Comparison of ENCODE assay signal across 8 mouse cellular contexts in genomic region chr5:114127374-114128349, GRCm38 (mm10). TPM values are rescaled to one million over a fixed set of nuclear protein-coding genes. Genes with fewer than 3 reads are reported as not detected.
A peak's percentile ranks its signal among the peaks of the same experiment; 100 is the strongest.
DNase-seq lines count a peak whose midpoint lies in the region; ATAC-seq lines count a peak whose summit lies in the region.

Gene Alkbh2, minus strand, starts transcription at chr5:114128218.

- H3K9me3 ChIP-seq in hindbrain, embryonic 11.5 days (ENCODE audit: control insufficient read depth, low read length): no peaks in the 10 kb centered on the region

- H3K9ac ChIP-seq in hindbrain, embryonic 11.5 days (ENCODE audit: low read depth, low read length): peak within 1 kb of the TSS; percentile 73

- H3K4me2 ChIP-seq in hindbrain, embryonic 11.5 days (replicated peaks; ENCODE audit: low read depth, low read length): peak within 1 kb of the TSS; percentile 91

- ATAC-seq in hindbrain, embryonic 11.5 days (ENCODE audit: low FRiP score): peak; percentile 46

- peak; percentile 86 for DNase-seq in NIH3T3 (ENCODE audit: low read depth)
- peak; percentile 93 to 95 for DNase-seq in cerebellum, postnatal 10 days
- peak; percentile 39 to 71 for DNase-seq in frontal cortex, postnatal 10 days (ENCODE audit: low spot score in 2 of 2)
- DNase-seq in hindbrain, embryonic 11.5 days (ENCODE audit: low spot score): peak; percentile 96
- peak; percentile 71 to 73 for DNase-seq in layer of hippocampus, postnatal 14 days (ENCODE audit: low spot score in 2 of 2)
- peak; percentile 86 for DNase-seq in lung, postnatal 14 days
- DNase-seq in retina, adult 2 months (ENCODE audit: low read depth, low spot score): peak; percentile 64
- DNase-seq in thymus, postnatal 4 days: peak; percentile 96

- peak within 1 kb of the TSS; percentile 83 for H3K27ac ChIP-seq in hindbrain, embryonic 11.5 days (ENCODE audit: low read depth, low read length)

- peak within 1 kb of the TSS; percentile 59 for H3K4me3 ChIP-seq in hindbrain, embryonic 11.5 days (ENCODE audit: low read depth, low read length)

- no peaks in the 10 kb centered on the region for H3K27me3 ChIP-seq in hindbrain, embryonic 11.5 days (ENCODE audit: control insufficient read depth, insufficient read depth, low read length)

- H3K36me3 ChIP-seq in hindbrain, embryonic 11.5 days (ENCODE audit: control insufficient read depth, insufficient read depth, low read length): peaks cover 4% of the 10 kb centered on the region; the same call in 1 of the 2 replicates

- WGBS in hindbrain, embryonic 11.5 days: under 1% methylated on average over 69 of the region's 69 CpGs

- H3K4me1 ChIP-seq in hindbrain, embryonic 11.5 days (replicated peaks; ENCODE audit: control insufficient read depth, insufficient read depth, low read length): 0 out of 2 replicates have a peak, but pooled peaks cover 2% of the 10 kb centered on the region

RNA-seq across cellular contexts. Expression of gene Alkbh2, which starts in this region (rescaled TPM):
- 9.4 and 9.8 TPM in 2 replicates for polyA plus RNA-seq in hindbrain, embryonic 11.5 days (2014; fragmentation: Nextera tagmentation; extraction: Ambion mirVana)
- total RNA-seq in layer of hippocampus, postnatal 14 days (2021): 1 to 10 TPM; 3.5 to 5.6 TPM

Comparison
In these comparisons a context has a peak if more than half of its experiments do, and no peak if none do; other contexts are left out.
1. Peak in every context shown above with its lines: DNase-seq, ATAC-seq, H3K4me3 ChIP-seq and H3K27ac ChIP-seq.